Mouse (Mus musculus): Measurements from ENCODE around the gene Ipo8.

DNA sequence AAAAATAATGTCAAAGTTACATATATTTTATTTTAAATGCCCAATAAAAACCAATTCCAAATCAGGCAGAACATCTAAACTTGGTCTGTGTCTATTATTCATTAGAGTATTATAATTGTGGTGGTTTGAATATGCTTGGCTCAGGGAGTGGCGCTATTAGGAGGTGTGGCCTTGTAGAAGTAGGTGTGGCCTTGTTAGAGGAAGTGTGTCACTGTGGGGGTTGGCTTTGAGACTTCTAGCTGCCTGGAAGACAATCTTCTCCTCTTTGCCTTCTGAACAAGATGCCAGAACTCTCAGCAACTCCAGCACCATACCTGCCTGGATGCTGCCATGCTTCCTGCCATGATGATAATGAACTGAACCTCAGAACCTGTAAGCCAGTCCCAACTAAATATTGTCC is 42.6 kb upstream of the Ipo8 start:
- TF ChIP-seq CTCF (conservative IDR thresholded peaks at IDR 0.05; ENCODE audit: low read length) (no peak), POU5F1 (IDR thresholded peaks at IDR 0.05; ENCODE audit: borderline replicate concordance, low read length) (no peak), NANOG (IDR thresholded peaks at IDR 0.05; ENCODE audit: borderline replicate concordance, low read length) (no peak)

Data from E14TG2a.4 (cell line).